Mouse (Mus musculus) midbrain, embryonic 16.5 days (tissue): ENCODE results near the gene Fam20a. TPM values are rescaled to one million over a fixed set of nuclear protein-coding genes. Genes with fewer than 3 reads are reported as not detected.

ENCODE experiments used
- ATAC-seq: fragments of 200-750 bp; cut with Nextera tagmentation; 2 replicates; pipeline ENCODE4 v1.8.0; 2017; ENCODE audit warnings: moderate TSS enrichment
- H3K27ac ChIP-seq: fragments of 300-500 bp; sonication (generic); 2 replicates; pipeline ENCODE4 v1.5.1; 2014; ENCODE audit warnings: mild to moderate bottlenecking, low read length, mixed read lengths
- H3K27me3 ChIP-seq: fragments of 300-500 bp; sonication (generic); 2 replicates; pipeline ENCODE4 v1.6.1; 2014; ENCODE audit warnings: low read depth, low read length, mixed read lengths; ENCODE audit not compliant: control insufficient read depth, insufficient read depth
- H3K36me3 ChIP-seq: fragments of 300-500 bp; sonication (generic); 2 replicates; pipeline ENCODE4 v1.6.1; 2014; ENCODE audit warnings: mild to moderate bottlenecking, low read length, moderate library complexity, mixed read lengths; ENCODE audit not compliant: control insufficient read depth, insufficient read depth
- H3K4me1 ChIP-seq: fragments of 300-500 bp; sonication (generic); 2 replicates; pipeline ENCODE4 v1.6.1; 2014; ENCODE audit warnings: mild to moderate bottlenecking, low read length, mixed read lengths; ENCODE audit not compliant: control insufficient read depth, insufficient read depth
- H3K4me2 ChIP-seq: fragments of 300-500 bp; sonication (generic); 2 replicates; pipeline ENCODE4 v1.6.1; 2014; ENCODE audit warnings: mild to moderate bottlenecking, low read length, mixed read lengths
- H3K4me3 ChIP-seq: fragments of 300-500 bp; sonication (generic); 2 replicates; pipeline ENCODE4 v1.5.1; 2014; ENCODE audit warnings: low read depth, mild to moderate bottlenecking, low read length, moderate library complexity, mixed read lengths
- H3K9ac ChIP-seq: fragments of 300-500 bp; sonication (generic); 2 replicates; pipeline ENCODE4 v1.6.1; 2014; ENCODE audit warnings: low read depth, low read length, mixed read lengths
- H3K9me3 ChIP-seq: fragments of 300-500 bp; sonication (generic); replicated peaks from 2 replicates; pipeline ENCODE4 v1.6.1; 2014; ENCODE audit warnings: mild to moderate bottlenecking, low read length, mixed read lengths; ENCODE audit not compliant: control insufficient read depth, poor library complexity, severe bottlenecking
- WGBS: fragments of 180-500 bp; shearing (Covaris S2); extraction: QIAGEN DNeasy Blood & Tissue Kit; methylation state at CpG from one replicate; pipeline ENCODE4 v1.1.7; 2014; 5-methylcytosine and 5-hydroxymethylcytosine counted together
- polyA plus RNA-seq: library from polyadenylated mRNA; unstranded; fragments of >200 nt; fragmentation: Nextera tagmentation; extraction: Ambion mirVana; gene quantifications from 2 replicates; pipeline ENCODE4 v1.2.1, GENCODE M21; 2015

Fam20a gene
- polyA plus RNA-seq, 1 experiment from 2014 or later: 3.9 TPM

GRCm38 (mm10) chr11:109622518-109623037, 99.5 kb downstream of the Fam20a start:
- no peak overlapping the region for H3K9ac ChIP-seq
- H3K9me3 ChIP-seq: no peaks in the 10 kb centered on the region
- H3K36me3 ChIP-seq: no peaks in the 10 kb centered on the region
- no peak for ATAC-seq
- H3K4me3 ChIP-seq: no peak overlapping the region
- no peak overlapping the region for H3K4me2 ChIP-seq
- 42% methylated on average over 15 of the region's 15 CpGs for WGBS
- H3K27ac ChIP-seq: no peak overlapping the region
- no peaks in the 10 kb centered on the region for H3K4me1 ChIP-seq
- no peaks in the 10 kb centered on the region for H3K27me3 ChIP-seq

GRCm38 (mm10) chr11:109621183-109621582, 100.9 kb downstream of the Fam20a start:
- no peaks in the 10 kb centered on the region for H3K36me3 ChIP-seq
- H3K9me3 ChIP-seq: no peaks in the 10 kb centered on the region
- no peak overlapping the region for H3K4me3 ChIP-seq
- H3K4me1 ChIP-seq: no peaks in the 10 kb centered on the region
- no peaks in the 10 kb centered on the region for H3K27me3 ChIP-seq
- no peak overlapping the region for H3K9ac ChIP-seq
- 9% methylated on average over 2 of the region's 2 CpGs for WGBS
- no peak overlapping the region for H3K27ac ChIP-seq
- H3K4me2 ChIP-seq: no peak overlapping the region
- ATAC-seq: peak; percentile 36; the same call in 1 of the 2 replicates

- H3K9ac ChIP-seq: no peak overlapping the region
- H3K36me3 ChIP-seq: no peaks in the 10 kb centered on the region
- H3K27me3 ChIP-seq: no peaks in the 10 kb centered on the region
- H3K9me3 ChIP-seq: no peaks in the 10 kb centered on the region
- H3K4me1 ChIP-seq: no peaks in the 10 kb centered on the region
- 86% methylated on average over 6 of the region's 6 CpGs for WGBS
- ATAC-seq: no peak
- no peak overlapping the region for H3K4me3 ChIP-seq
- H3K27ac ChIP-seq: no peak overlapping the region
- no peak overlapping the region for H3K4me2 ChIP-seq
Observed at GRCm38 (mm10) chr11:109620356-109620755, 101.7 kb downstream of the Fam20a start.

Other genes with a start within 250 kb of the Fam20a start
- gene Arsg, start 248.9 kb downstream of the Fam20a start, polyA plus RNA-seq: 4.2 and 4.3 TPM in 2 replicates
- 3.7 and 4.5 TPM in 2 replicates for gene Slc16a6, start 248.7 kb downstream of the Fam20a start, polyA plus RNA-seq
- 14.3 and 15.6 TPM in 2 replicates for gene Wipi1, start 110.3 kb downstream of the Fam20a start, polyA plus RNA-seq
- 538 and 554 TPM in 2 replicates for gene Prkar1a, start 72.9 kb downstream of the Fam20a start, polyA plus RNA-seq
- gene 1700012B07Rik, start 105.8 kb upstream of the Fam20a start, polyA plus RNA-seq: not detected in 2 replicates